Mouse (Mus musculus) central nervous system, embryonic 18 days (tissue): ENCODE data around the gene 5430427O19Rik. TPM values are rescaled to one million over a fixed set of nuclear protein-coding genes. Genes with fewer than 3 reads are reported as not detected.

Source experiments
- polyA plus RNA-seq: library from polyadenylated mRNA; depleted of rRNA; stranded (reverse); fragments of >200 nt; gene quantifications from 2 replicates; pipeline ENCODE4 v1.2.3, GENCODE M21; 2012; rRNA removed

Gene 5430427O19Rik
- polyA plus RNA-seq: 0.03 TPM in 1 of 2 replicates, not detected in the other

GRCm38 (mm10) chrX:85869914-85870483 is at the start of gene 5430427O19Rik:
Gene 5430427O19Rik, plus strand, starts transcription at chrX:85870354.

Other genes starting within 250 kb of the 5430427O19Rik start
- gene Gk, start 93.5 kb upstream of the 5430427O19Rik start, polyA plus RNA-seq: 7.5 and 9.2 TPM in 2 replicates
- not detected in 2 replicates for gene Samt3, start 173.8 kb downstream of the 5430427O19Rik start, polyA plus RNA-seq